Mouse (Mus musculus): Measurements from ENCODE around the gene Ppp1r9a. TPM values are rescaled to one million over a fixed set of nuclear protein-coding genes. Genes with fewer than 3 reads are reported as not detected.
"Not testable (repeated sequence)": the region's sequence is repeated elsewhere in the genome, so short reads cannot be mapped to it uniquely, and the experiment has no call there.

The Ppp1r9a gene
- polyA plus RNA-seq (2014; fragmentation: Nextera tagmentation; extraction: Ambion mirVana), result 21.3 and 29.0 TPM in 2 replicates

GRCm38 (mm10) chr6:4902674-4903324 is at the start of gene Ppp1r9a:
Gene Ppp1r9a (plus strand): TSS chr6:4902917.
- Histone ChIP-seq H3K4me2 (ENCODE audit: low read length) (peak within 1 kb of the TSS; percentile 75), H3K36me3 (ENCODE audit: control insufficient read depth, insufficient read depth, low read length) (no peaks in the 10 kb centered on the region), H3K4me3 (ENCODE audit: low read depth, low read length) (peak within 1 kb of the TSS; percentile 73), H3K27ac (ENCODE audit: low read depth, low read length) (peak within 1 kb of the TSS; percentile 96), H3K9ac (ENCODE audit: low read length) (peak within 1 kb of the TSS; percentile 98), H3K27me3 (replicated peaks; ENCODE audit: control insufficient read depth, insufficient read depth, low read length) (no peaks in the 10 kb centered on the region), H3K9me3 (replicated peaks; ENCODE audit: control insufficient read depth, low read length) (no peaks in the 10 kb centered on the region), H3K4me1 (ENCODE audit: control insufficient read depth, insufficient read depth, low read length) (peaks cover 7% of the 10 kb centered on the region; the same call in 1 of the 2 replicates)
- 1% methylated on average over 27 of the region's 49 CpGs for WGBS
- peak; percentile 56 for DNase-seq (ENCODE audit: low spot score)
- peak; percentile 64 for ATAC-seq

- H3K27me3 ChIP-seq (replicated peaks; ENCODE audit: control insufficient read depth, insufficient read depth, low read length), result no peaks in the 10 kb centered on the region
- no peak overlapping the region for H3K4me3 ChIP-seq (ENCODE audit: low read depth, low read length)
- 64% methylated on average over 10 of the region's 10 CpGs for WGBS
Observed at GRCm38 (mm10) chr6:4855236-4855635, 47.5 kb upstream of the Ppp1r9a start.

GRCm38 (mm10) chr6:4856919-4857318 is 45.8 kb upstream of the Ppp1r9a start:
- no peaks in the 10 kb centered on the region for H3K9me3 ChIP-seq (replicated peaks; ENCODE audit: control insufficient read depth, low read length)
- WGBS, result 97% methylated on average over 11 of the region's 11 CpGs
- H3K4me2 ChIP-seq (ENCODE audit: low read length), result no peak overlapping the region
- no peak overlapping the region for H3K4me3 ChIP-seq (ENCODE audit: low read depth, low read length)
- no peak overlapping the region for H3K27ac ChIP-seq (ENCODE audit: low read depth, low read length)
- H3K9ac ChIP-seq (ENCODE audit: low read length), result no peak overlapping the region
- DNase-seq (ENCODE audit: low spot score) (no peak), ATAC-seq (no peak)
- H3K36me3 ChIP-seq (ENCODE audit: control insufficient read depth, insufficient read depth, low read length), result no peaks in the 10 kb centered on the region
- H3K4me1 ChIP-seq (ENCODE audit: control insufficient read depth, insufficient read depth, low read length), result no peaks in the 10 kb centered on the region
- H3K27me3 ChIP-seq (replicated peaks; ENCODE audit: control insufficient read depth, insufficient read depth, low read length), result no peaks in the 10 kb centered on the region

More at GRCm38 (mm10) chr6:4855236-4855635, 47.5 kb upstream of the Ppp1r9a start:
- Histone ChIP-seq H3K4me2 (ENCODE audit: low read length) (no peak overlapping the region), H3K27ac (ENCODE audit: low read depth, low read length) (no peak overlapping the region), H3K36me3 (ENCODE audit: control insufficient read depth, insufficient read depth, low read length) (no peaks in the 10 kb centered on the region), H3K9ac (ENCODE audit: low read length) (no peak overlapping the region), H3K9me3 (replicated peaks; ENCODE audit: control insufficient read depth, low read length) (no peaks in the 10 kb centered on the region), H3K4me1 (ENCODE audit: control insufficient read depth, insufficient read depth, low read length) (no peaks in the 10 kb centered on the region)
- DNase-seq (ENCODE audit: low spot score), result no peak
- ATAC-seq, result no peak

GRCm38 (mm10) chr6:4884316-4884715 is 18.4 kb upstream of the Ppp1r9a start:
- no peak overlapping the region for H3K4me2 ChIP-seq (ENCODE audit: low read length)
- ATAC-seq, result no peak
- no peak for DNase-seq (ENCODE audit: low spot score)
- no peak overlapping the region for H3K4me3 ChIP-seq (ENCODE audit: low read depth, low read length)
- no peak overlapping the region for H3K27ac ChIP-seq (ENCODE audit: low read depth, low read length)
- H3K9me3 ChIP-seq (replicated peaks; ENCODE audit: control insufficient read depth, low read length), result no peaks in the 10 kb centered on the region
- H3K4me1 ChIP-seq (ENCODE audit: control insufficient read depth, insufficient read depth, low read length), result no peaks in the 10 kb centered on the region
- no peaks in the 10 kb centered on the region for H3K36me3 ChIP-seq (ENCODE audit: control insufficient read depth, insufficient read depth, low read length)
- WGBS, result 57% methylated on average over 3 of the region's 3 CpGs
- H3K9ac ChIP-seq (ENCODE audit: low read length), result no peak overlapping the region
- no peaks in the 10 kb centered on the region for H3K27me3 ChIP-seq (replicated peaks; ENCODE audit: control insufficient read depth, insufficient read depth, low read length)

GRCm38 (mm10) chr6:4889544-4889943 is 13.2 kb upstream of the Ppp1r9a start:
- Histone ChIP-seq H3K9ac (ENCODE audit: low read length) (no peak overlapping the region), H3K27ac (ENCODE audit: low read depth, low read length) (no peak overlapping the region), H3K9me3 (replicated peaks; ENCODE audit: control insufficient read depth, low read length) (no peaks in the 10 kb centered on the region), H3K36me3 (ENCODE audit: control insufficient read depth, insufficient read depth, low read length) (no peaks in the 10 kb centered on the region), H3K4me2 (ENCODE audit: low read length) (no peak overlapping the region), H3K4me3 (ENCODE audit: low read depth, low read length) (no peak overlapping the region), H3K4me1 (ENCODE audit: control insufficient read depth, insufficient read depth, low read length) (no peaks in the 10 kb centered on the region), H3K27me3 (replicated peaks; ENCODE audit: control insufficient read depth, insufficient read depth, low read length) (no peaks in the 10 kb centered on the region)
- DNase-seq (ENCODE audit: low spot score), result no peak
- ATAC-seq, result no peak
- 90% methylated on average over 9 of the region's 9 CpGs for WGBS

GRCm38 (mm10) chr6:4892417-4892816 is 10.3 kb upstream of the Ppp1r9a start:
- DNase-seq (ENCODE audit: low spot score), result no peak
- no peaks in the 10 kb centered on the region for H3K9me3 ChIP-seq (replicated peaks; ENCODE audit: control insufficient read depth, low read length)
- H3K9ac ChIP-seq (ENCODE audit: low read length), result no peak overlapping the region
- no peak overlapping the region for H3K27ac ChIP-seq (ENCODE audit: low read depth, low read length)
- no peak overlapping the region for H3K4me3 ChIP-seq (ENCODE audit: low read depth, low read length)
- WGBS, result 62% methylated on average over 11 of the region's 11 CpGs
- no peaks in the 10 kb centered on the region for H3K27me3 ChIP-seq (replicated peaks; ENCODE audit: control insufficient read depth, insufficient read depth, low read length)
- no peak for ATAC-seq
- H3K4me1 ChIP-seq (ENCODE audit: control insufficient read depth, insufficient read depth, low read length), result no peaks in the 10 kb centered on the region
- H3K4me2 ChIP-seq (ENCODE audit: low read length), result no peak overlapping the region
- H3K36me3 ChIP-seq (ENCODE audit: control insufficient read depth, insufficient read depth, low read length), result no peaks in the 10 kb centered on the region

GRCm38 (mm10) chr6:4893312-4893711 is 9.4 kb upstream of the Ppp1r9a start:
- DNase-seq (ENCODE audit: low spot score), result not testable (repeated sequence)

GRCm38 (mm10) chr6:4899906-4900305 is 2.8 kb upstream of the Ppp1r9a start:
- Histone ChIP-seq H3K9ac (ENCODE audit: low read length) (no peak overlapping the region), H3K27ac (ENCODE audit: low read depth, low read length) (no peak overlapping the region), H3K27me3 (replicated peaks; ENCODE audit: control insufficient read depth, insufficient read depth, low read length) (no peaks in the 10 kb centered on the region), H3K36me3 (ENCODE audit: control insufficient read depth, insufficient read depth, low read length) (no peaks in the 10 kb centered on the region), H3K4me2 (ENCODE audit: low read length) (no peak overlapping the region), H3K9me3 (replicated peaks; ENCODE audit: control insufficient read depth, low read length) (no peaks in the 10 kb centered on the region), H3K4me3 (ENCODE audit: low read depth, low read length) (no peak overlapping the region), H3K4me1 (ENCODE audit: control insufficient read depth, insufficient read depth, low read length) (no peaks in the 10 kb centered on the region)
- DNase-seq (ENCODE audit: low spot score) (no peak), ATAC-seq (no peak)
- WGBS, result 89% methylated on average over 6 of the region's 6 CpGs

More at GRCm38 (mm10) chr6:4893312-4893711, 9.4 kb upstream of the Ppp1r9a start:
- WGBS, result 81% methylated on average over 12 of the region's 12 CpGs
- not testable (repeated sequence) for H3K9ac ChIP-seq (ENCODE audit: low read length); H3K27ac ChIP-seq (ENCODE audit: low read depth, low read length); ATAC-seq; H3K27me3 ChIP-seq (replicated peaks; ENCODE audit: control insufficient read depth, insufficient read depth, low read length); H3K36me3 ChIP-seq (ENCODE audit: control insufficient read depth, insufficient read depth, low read length); H3K4me2 ChIP-seq (ENCODE audit: low read length); H3K4me1 ChIP-seq (ENCODE audit: control insufficient read depth, insufficient read depth, low read length); H3K4me3 ChIP-seq (ENCODE audit: low read depth, low read length); H3K9me3 ChIP-seq (replicated peaks; ENCODE audit: control insufficient read depth, low read length)

GRCm38 (mm10) chr6:4903325-4904054 is 773 bp downstream of the Ppp1r9a start:
- Histone ChIP-seq H3K4me1 (ENCODE audit: control insufficient read depth, insufficient read depth, low read length) (peaks cover 7% of the 10 kb centered on the region; the same call in 1 of the 2 replicates), H3K27ac (ENCODE audit: low read depth, low read length) (peak overlapping the region; percentile 96), H3K36me3 (ENCODE audit: control insufficient read depth, insufficient read depth, low read length) (no peaks in the 10 kb centered on the region), H3K9ac (ENCODE audit: low read length) (peak overlapping the region; percentile 98), H3K27me3 (replicated peaks; ENCODE audit: control insufficient read depth, insufficient read depth, low read length) (no peaks in the 10 kb centered on the region), H3K4me2 (ENCODE audit: low read length) (peak overlapping the region; percentile 75), H3K4me3 (ENCODE audit: low read depth, low read length) (peak overlapping the region; percentile 73), H3K9me3 (replicated peaks; ENCODE audit: control insufficient read depth, low read length) (no peaks in the 10 kb centered on the region)
- under 1% methylated on average over 54 of the region's 77 CpGs for WGBS
- peak; percentile 60 for DNase-seq (ENCODE audit: low spot score)
- peak; percentile 84 for ATAC-seq

Data from forebrain, embryonic 14.5 days (tissue).